Mouse (Mus musculus): ENCODE data around the gene Ptpn21.

GRCm38 (mm10) chr12:98683574-98683973, 53.6 kb downstream of the Ptpn21 start:
- TF ChIP-seq ZC3H11A (IDR thresholded peaks at IDR 0.05; ENCODE audit: borderline replicate concordance, low read depth, low read length) (no peak), ZNF384 (IDR thresholded peaks at IDR 0.05; ENCODE audit: low read depth, low read length) (no peak)
